Mouse (Mus musculus): Measurements from ENCODE around the gene Tubb2a. TPM values are rescaled to one million over a fixed set of nuclear protein-coding genes. Genes with fewer than 3 reads are reported as not detected.
"Not testable (repeated sequence)": the region's sequence is repeated elsewhere in the genome, so short reads cannot be mapped to it uniquely, and the experiment has no call there.

Tubb2a gene
- total RNA-seq, 2 experiments from 2014 or later, result 6.7 to 23.3 TPM

DNA sequence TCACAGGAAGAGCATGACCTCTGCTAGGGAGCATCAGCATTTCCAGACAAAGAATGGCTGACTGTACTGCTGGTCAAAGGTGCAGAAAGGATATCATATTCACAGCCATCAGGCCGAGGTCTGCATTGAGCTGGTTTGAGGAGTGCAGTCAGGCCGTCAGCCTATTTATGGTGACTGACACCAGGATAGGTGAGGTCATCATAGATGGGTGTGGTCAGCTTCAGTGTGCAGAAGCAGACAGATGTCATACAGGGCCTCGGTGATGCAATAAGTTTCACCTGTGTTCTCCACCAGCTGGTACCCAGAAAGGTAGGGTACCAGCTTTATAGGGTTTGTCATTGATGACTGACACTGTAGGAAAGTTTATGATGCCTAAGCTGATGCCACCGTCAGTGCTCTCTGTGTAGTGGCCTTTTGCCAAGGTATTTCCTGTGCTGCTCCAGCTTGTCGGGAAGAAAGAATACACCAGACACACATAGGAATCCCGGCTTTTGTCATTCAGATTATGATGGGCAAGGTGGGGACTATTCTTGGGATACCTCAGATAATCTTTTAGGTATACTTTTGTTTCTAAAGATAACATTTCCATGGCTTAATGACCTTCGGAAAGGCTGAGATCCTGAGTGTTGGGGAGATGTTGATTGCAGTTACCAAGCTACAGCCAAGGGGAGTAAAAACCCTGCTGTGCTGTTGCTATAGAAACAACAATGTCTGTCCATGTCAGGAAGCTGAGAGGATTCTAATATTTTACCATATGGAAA, 9.4 kb upstream of the Tubb2a start:
- H3K27ac ChIP-seq, result 0 out of 2 replicates have a peak overlapping the region, but pooled peaks have one; percentile 32
- intact Hi-C loops (cut with DNase I), result no loop called here
- DNase-seq, result no peak
- no peak overlapping the region for H3K4me3 ChIP-seq
- no peak for TF ChIP-seq CTCF (IDR thresholded peaks at IDR 0.05)

- peak overlapping the region; percentile 36 for H3K4me3 ChIP-seq
- TF ChIP-seq CTCF (IDR thresholded peaks at IDR 0.05), result no peak
- H3K27ac ChIP-seq, result peak overlapping the region; percentile 92
- DNase-seq, result peak; percentile 73
- intact Hi-C loops (cut with DNase I), result no loop called here
These were observed 6.4 kb upstream of the Tubb2a start for GRCm38 (mm10) chr13:34084026-34084750.

- intact Hi-C loops (cut with DNase I), result no loop called here
- no peak overlapping the region for H3K4me3 ChIP-seq
- H3K27ac ChIP-seq, result no peak overlapping the region
- DNase-seq, result no peak
- no peak for TF ChIP-seq CTCF (IDR thresholded peaks at IDR 0.05)
These were observed 4.1 kb upstream of the Tubb2a start for GRCm38 (mm10) chr13:34081926-34082325.

GRCm38 (mm10) chr13:34079801-34080200, 2.0 kb upstream of the Tubb2a start:
- DNase-seq, result no peak
- Histone ChIP-seq H3K4me3 (no peak overlapping the region), H3K27ac (peak overlapping the region; percentile 91)
- intact Hi-C loops (cut with DNase I), result loop anchor here (2.0 kb wide), 1 partner anchor 75 kb away; no protein-coding TSS in a partner anchor
- no peak for TF ChIP-seq CTCF (IDR thresholded peaks at IDR 0.05)

DNA sequence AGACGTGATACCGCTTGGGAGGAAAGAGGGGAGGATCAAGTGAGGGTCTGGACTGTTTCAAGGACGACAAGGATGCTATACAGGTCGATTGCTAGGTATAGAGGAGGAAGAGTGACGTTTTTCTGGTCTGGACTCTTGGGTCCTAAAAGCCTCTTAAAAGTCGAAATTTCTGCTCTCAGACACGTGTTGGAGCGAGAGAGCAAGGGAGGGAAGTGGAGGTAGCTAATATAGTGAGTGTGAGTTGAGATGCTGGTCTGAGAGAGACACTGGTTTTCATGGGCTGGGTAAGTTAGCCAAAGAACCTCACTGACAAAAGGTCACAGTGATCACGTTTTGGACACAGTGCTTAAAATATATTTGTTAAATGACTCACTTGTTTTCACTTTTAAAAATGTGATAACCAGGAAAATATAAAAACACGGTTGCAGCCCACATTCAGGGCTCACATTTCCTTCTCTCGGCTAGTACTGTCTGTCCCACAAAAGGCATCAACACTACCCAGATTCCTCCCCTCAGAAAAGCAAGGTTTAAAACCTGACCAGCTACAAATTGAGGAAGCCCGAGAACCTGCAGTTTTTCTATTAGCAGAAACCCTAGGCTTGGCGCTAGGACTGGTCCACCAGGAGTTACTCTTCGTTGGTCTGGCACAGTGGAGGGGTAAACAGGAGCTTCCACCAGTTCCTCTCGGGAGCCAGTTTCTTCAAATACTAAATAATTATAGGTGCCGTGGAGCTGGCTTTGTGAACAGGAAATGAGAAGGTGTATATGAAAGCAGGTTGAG, 883 bp upstream of the Tubb2a start:
- DNase-seq, result no peak
- intact Hi-C loops (cut with DNase I), result loop anchor here (2.0 kb wide), 1 partner anchor 76 kb away; no protein-coding TSS in a partner anchor
- TF ChIP-seq CTCF (IDR thresholded peaks at IDR 0.05), result no peak
- Histone ChIP-seq H3K4me3 (peak overlapping the region; percentile 86), H3K27ac (peak overlapping the region; percentile 91)

GRCm38 (mm10) chr13:34076561-34077491, 981 bp downstream of the Tubb2a start:
- TF ChIP-seq CTCF (IDR thresholded peaks at IDR 0.05), result no peak
- peak; percentile 46 for DNase-seq
- intact Hi-C loops (cut with DNase I), result no loop called here
- H3K4me3 ChIP-seq, result peak overlapping the region; percentile 86
- H3K27ac ChIP-seq, result peak overlapping the region; percentile 91

DNA sequence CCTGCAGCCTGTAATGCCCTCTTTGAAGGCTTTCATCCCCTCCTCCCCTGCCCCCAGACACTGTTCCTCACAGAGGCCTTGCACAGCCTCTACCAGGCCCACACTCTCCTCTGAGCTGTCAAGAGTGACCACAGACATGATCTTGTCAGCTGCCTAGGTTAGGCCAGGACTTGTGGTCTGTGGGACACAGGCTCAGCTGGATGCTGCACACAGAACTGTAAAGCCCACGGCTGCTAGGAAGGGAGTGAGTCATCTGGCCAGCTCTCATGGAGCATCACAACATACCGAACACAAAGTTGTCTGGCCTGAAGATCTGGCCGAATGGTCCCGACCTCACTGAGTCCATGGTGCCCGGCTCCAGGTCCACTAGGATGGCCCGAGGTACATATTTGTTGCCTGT, 1.9 kb downstream of the Tubb2a start:
- DNase-seq; intact Hi-C loops (cut with DNase I); H3K27ac ChIP-seq: not testable (repeated sequence)
- peak overlapping the region; percentile 86 for H3K4me3 ChIP-seq

- H3K27ac ChIP-seq; H3K4me3 ChIP-seq; DNase-seq; intact Hi-C loops (cut with DNase I): not testable (repeated sequence)
These were observed 3.4 kb downstream of the Tubb2a start for GRCm38 (mm10) chr13:34074441-34074840.

DNA sequence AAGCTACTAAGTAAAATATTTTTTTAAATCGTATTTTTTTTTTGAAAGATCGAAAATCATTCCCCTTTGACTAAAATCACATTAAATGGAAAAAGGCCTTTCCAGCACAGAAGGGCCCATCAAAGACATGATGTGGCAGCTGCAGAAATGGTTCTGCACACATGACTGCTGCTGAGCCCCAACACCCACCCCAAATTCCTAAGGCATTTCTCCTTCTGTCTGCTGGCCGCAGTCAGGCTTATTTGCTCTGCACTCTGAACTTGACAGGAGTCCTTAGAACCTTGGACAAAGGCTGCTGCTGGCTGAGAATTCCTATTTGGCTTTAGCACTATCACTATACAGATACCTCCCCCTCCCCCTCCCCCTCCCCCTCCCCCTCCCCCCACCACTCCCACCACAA, 5.0 kb downstream of the Tubb2a start:
- no peak for DNase-seq
- Histone ChIP-seq H3K27ac (no peak overlapping the region), H3K4me3 (no peak overlapping the region)
- TF ChIP-seq CTCF (IDR thresholded peaks at IDR 0.05), result no peak
- intact Hi-C loops (cut with DNase I), result no loop called here

- intact Hi-C loops (cut with DNase I), result no loop called here
- DNase-seq, result no peak
- no peak for TF ChIP-seq CTCF (IDR thresholded peaks at IDR 0.05)
- no peak overlapping the region for H3K27ac ChIP-seq
- no peak overlapping the region for H3K4me3 ChIP-seq
These were observed 6.0 kb downstream of the Tubb2a start for GRCm38 (mm10) chr13:34071836-34072235.

- DNase-seq, result no peak
- Histone ChIP-seq H3K27ac (no peak overlapping the region), H3K4me3 (no peak overlapping the region)
- TF ChIP-seq CTCF (IDR thresholded peaks at IDR 0.05), result no peak
- intact Hi-C loops (cut with DNase I), result no loop called here
These were observed 7.5 kb downstream of the Tubb2a start for GRCm38 (mm10) chr13:34070296-34070695.

DNA sequence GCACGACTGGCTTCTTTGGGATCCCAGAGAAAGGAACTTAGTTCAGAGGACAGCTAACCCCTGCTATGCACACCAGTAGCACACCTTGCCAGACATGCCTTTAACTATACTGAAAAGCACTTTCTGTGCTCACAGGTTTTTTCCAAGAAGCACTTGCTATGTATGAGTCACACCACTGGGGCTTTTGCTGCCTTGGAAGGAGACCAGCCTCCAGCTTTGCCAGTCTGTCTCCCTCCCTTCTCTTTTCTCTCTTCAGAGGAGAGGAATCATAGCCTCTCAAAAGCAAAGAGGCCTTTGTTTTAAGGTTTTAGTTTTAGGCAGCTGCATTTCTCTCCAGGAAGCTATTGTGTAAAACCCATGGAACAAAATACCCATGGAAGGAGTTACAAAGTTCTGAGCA, 11.5 kb downstream of the Tubb2a start:
- peak; percentile 60 for DNase-seq
- intact Hi-C loops (cut with DNase I), result no loop called here
- H3K4me3 ChIP-seq, result no peak overlapping the region
- TF ChIP-seq CTCF (IDR thresholded peaks at IDR 0.05), result no peak
- peak overlapping the region; percentile 57 for H3K27ac ChIP-seq
